Mouse (Mus musculus): ENCODE results near the gene Lgi4.
A peak's percentile ranks its signal among the peaks of the same experiment; 100 is the strongest.

Lgi4 gene

DNA sequence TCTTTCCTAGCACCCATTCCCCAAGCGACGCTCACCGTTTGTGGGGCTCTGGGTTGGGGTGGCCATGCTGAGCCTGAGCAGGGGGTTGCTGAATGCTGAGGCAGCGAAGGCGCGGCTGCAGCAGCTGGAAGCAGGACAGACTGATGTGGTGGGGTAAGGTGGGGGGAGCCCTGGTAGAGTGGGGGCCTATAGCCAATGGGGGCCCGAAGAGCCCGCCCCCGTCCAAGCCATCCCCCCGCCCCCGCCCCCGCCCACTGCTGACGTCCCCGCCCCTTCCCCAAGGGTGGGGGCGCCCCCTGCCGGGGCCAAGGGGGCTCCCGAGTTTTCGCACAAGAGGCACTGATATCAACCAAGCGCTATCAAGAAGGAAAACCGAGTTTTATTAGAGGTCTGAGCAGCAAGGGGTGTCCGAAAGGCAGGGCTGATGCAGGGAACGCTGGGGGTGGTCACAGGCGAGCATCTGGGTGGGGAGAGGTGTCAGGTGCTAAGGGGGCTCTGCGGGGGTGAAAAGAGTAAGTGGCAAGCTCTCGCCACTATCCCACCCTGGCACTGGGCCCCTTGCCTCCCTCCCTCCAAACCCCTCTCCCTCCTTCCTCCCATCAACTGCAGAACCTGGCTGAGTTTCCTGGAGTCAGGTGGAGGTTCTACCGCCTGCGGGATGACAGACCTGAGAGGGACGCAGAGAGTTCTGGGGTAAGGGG is 7.7 kb upstream of the Lgi4 start, which contains the start of gene Fxyd7:
Gene Fxyd7, minus strand, starts transcription at position 147 of the 701 bp plus-strand sequence.
- no peak for DNase-seq (ENCODE audit: extremely low spot score)

DNA sequence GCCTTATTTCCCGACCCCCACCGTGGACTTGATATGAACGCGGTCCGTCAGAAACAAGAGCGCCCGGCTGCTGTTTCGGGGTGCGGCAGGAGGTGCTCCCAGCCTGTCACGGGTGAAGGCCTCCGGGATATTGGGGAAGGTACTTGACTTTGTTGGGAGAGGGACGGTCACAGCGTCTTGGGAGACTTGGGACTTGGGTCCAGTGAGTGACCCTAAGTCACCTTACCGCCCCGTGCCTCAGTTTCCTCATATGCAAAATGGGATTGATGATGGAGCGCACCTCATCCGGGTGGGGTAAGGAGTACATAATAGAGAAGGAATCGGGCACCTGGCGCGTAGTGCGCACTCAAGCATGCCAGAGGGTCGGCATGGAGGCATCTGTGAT is 6.9 kb upstream of the Lgi4 start:
- no peak for DNase-seq (ENCODE audit: extremely low spot score)

DNA sequence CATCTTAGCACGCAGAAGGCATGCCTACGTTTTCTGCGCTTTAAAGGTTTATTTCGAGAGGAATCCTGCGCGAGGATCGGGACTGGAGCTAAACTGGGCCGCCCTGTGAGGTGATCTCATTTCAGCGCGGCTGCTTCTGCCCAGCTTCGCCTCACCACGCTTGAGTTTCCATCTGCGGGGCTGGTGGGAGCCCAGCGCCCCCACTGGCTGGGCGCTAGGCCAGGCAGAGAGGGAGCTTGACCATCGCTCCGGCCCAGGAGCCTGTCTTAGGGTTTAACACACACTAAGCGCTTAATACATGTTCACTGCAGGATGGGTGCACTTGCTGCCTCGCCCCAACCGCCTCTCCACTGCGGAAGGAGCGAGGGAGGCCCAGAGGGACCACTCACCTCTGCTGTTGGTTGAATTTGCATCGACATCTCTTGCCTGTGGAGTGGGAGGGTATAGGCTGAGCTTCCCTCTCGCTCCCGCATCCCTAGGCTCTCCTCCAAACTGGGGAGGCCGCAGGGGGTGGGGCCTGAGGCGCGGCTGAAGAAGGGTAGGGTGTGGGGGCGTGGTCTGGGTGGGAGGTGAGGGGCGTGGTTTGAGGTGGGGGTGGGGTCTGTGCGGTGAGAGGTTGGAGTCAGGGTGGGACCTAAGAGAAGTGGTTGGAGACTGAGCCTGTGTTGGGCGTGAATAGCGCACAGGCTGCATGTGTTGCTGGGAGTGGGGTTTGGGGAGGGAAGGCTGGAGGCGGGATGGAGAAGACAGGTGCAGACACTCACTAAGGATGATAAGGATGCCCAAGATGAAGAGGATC is 6.3 kb upstream of the Lgi4 start:
- DNase-seq (ENCODE audit: extremely low spot score), result peak; percentile 58

DNA sequence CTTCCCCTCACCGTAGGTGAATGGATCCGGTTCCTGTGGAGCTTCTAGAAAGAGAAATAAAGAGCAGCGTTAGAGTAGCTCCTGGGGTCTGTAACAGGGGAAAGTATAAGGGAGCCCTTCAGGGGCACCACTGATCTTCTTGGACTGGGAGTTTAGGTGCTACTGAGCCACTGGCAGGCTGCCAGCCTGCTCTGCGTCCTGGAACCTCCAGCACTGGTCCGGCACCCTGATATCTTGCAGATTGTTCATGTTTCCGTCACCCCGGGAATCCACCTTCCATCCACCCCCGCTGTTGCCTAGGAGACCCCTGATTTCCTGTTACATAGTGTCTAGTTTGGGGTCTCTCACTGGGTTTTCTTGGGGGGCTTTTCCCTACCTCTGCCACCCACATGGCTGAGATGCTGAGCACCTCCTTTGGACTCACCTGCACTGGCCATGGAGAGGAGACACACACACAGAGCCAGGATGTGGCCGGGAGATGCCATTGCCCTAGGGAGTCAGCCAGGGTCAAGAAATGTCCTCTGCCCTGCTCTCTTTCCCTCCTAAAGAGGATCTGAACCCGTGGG is 5.2 kb upstream of the Lgi4 start:
- DNase-seq (ENCODE audit: extremely low spot score), result no peak

DNA sequence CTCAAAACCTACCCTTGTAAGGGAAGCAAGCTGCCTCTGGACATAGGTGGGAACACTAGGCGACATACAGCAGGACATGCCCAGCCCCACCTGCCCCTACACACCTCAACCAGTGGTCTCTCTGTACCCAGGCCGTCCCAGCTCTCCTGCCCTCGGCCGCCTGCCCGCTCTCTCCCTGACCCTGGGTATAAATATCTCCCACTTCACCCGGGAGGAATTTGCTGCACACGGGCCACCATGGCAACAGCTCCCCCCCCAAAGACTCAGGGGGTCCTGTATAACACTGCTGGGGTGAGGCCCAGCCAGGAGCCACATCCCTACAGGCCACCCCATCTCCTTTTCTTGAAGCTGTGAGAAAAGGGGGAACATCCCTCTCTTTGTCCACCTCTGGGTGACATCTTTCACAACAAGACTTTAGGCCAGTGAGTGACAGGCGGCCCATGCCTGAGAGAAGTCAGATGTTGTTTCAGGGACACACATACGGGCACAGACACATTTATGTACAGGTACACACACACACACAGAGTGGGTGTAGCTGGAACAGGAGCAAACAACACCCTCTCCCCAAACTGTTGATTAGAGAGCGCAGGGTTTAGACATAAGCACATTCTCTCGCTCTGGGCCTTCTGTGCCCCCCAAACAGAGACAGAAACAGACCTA is 4.4 kb upstream of the Lgi4 start:
- DNase-seq (ENCODE audit: extremely low spot score), result no peak

DNA sequence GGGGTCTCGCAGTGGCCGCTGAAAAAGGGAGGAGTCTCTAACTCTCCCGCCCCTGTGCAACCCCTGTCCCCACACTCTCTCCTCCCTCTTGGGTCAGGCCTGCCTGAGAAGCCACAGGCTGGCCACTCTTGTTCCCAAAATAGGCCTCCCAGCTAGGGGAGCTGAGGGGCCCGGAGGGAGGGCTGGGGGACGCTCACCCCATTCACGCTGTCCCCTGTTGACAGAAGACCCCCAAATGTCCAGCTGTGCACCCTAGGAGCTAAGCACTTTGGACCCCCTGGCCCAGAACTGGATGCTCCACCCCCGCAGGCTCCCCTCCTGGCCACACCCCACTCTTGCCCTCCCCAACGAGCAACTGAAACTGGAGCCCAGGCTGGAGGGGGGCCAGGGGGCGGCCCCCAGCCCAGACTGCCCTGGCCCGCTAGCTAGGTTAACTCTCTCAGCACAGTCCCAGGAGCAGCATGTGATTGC is 3.8 kb upstream of the Lgi4 start:
- DNase-seq (ENCODE audit: extremely low spot score), result peak; percentile 47

DNA sequence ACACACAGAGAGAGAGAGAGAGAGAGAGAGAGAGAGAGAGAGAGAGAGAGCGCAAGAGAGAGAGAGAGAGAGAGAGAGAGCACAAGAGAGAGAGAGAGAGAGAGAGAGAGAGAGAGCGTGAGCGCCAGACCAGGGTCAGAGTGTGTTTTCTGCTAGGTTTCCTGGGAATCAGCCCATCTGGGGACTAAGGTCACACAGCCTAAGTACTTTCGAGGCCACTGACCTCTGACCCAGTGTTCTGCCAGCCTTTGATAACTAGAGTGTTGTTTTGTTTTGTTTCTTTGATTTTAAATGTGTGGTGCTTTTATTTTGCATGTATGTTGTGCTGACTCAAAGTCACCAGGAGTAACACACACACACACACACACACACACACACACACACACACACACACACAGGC is 3.3 kb upstream of the Lgi4 start:
- DNase-seq (ENCODE audit: extremely low spot score), result no peak

DNA sequence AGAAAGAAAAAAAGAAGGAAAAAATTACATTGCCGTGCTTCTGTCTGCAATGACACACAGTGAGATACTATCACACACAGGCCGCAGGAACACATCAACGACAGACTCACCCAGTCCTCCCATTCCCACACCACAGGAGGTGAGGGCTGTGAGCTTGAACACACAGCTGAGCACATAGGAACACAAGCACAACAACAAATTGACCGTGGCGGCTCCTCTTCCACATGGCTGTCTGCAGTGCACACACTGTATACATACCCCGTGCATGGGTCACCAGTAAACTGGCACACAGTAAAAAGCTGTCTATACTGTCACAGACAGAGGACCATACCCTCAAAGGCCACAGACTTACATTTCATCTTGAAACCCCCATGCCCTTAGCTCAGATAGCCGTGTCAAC is 2.7 kb upstream of the Lgi4 start:
- no peak for DNase-seq (ENCODE audit: extremely low spot score)

DNA sequence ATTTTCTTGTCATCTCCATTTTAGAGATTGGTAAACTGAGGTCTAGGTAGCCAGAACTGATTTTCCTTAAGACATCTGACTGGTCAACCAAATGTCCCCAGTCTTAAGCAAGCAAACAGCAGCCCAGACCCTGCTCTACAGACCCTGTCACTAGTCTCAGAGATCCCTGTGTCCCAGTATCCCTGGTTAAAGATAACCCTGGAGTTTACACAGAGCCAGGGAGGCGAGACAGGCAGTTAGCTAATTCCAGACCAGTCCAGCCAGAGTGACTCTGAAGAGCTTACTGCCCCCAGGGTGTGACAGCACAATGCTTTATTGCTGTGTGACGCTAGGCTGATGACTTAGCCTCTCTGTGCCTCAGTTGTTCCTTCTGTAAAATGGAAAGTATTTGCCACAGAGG is 2.1 kb upstream of the Lgi4 start, which contains the start of gene Fxyd1:
Gene Fxyd1, minus strand, starts transcription at position 129 of the 400 bp plus-strand sequence.
- DNase-seq (ENCODE audit: extremely low spot score), result no peak

DNA sequence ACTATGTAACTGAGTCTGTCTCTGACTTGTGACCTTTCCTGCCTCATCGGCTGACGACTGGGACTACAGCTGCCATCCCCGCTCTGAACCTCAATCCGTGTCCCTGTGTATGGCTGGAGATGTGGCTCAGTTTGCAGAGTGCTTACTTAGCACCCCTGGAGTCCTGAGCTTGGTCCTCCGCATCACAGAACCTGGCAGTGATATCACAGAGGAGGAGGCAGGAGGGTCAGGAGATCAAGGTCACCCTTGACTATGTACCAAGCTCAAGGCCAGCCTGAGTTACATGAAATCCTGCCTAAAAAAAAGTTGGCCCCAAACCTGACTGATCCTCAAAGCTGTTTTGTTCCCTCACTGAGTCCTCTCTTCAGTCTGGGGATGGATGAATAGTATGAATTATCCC is 1.4 kb upstream of the Lgi4 start:
- no peak for DNase-seq (ENCODE audit: extremely low spot score)

DNA sequence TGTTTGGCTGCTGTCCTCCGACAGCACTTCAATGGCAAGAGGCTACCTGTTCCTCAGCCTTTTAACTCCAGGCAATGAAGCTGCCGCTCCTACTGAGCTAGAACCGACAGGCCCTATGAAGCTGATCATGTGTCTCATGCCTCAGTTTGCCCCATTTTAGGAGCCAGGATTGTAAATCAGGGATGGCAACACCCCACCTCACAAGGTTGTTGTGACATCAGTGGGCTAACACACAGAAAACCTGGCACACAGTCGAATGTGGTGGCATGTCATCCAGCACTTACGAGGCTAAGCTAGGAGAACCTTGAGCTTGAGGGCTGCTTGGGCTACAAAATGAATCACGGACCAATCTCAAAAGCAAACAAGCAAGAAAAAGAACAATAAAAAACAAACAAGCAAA is 931 bp upstream of the Lgi4 start:
- no peak for DNase-seq (ENCODE audit: extremely low spot score)

DNA sequence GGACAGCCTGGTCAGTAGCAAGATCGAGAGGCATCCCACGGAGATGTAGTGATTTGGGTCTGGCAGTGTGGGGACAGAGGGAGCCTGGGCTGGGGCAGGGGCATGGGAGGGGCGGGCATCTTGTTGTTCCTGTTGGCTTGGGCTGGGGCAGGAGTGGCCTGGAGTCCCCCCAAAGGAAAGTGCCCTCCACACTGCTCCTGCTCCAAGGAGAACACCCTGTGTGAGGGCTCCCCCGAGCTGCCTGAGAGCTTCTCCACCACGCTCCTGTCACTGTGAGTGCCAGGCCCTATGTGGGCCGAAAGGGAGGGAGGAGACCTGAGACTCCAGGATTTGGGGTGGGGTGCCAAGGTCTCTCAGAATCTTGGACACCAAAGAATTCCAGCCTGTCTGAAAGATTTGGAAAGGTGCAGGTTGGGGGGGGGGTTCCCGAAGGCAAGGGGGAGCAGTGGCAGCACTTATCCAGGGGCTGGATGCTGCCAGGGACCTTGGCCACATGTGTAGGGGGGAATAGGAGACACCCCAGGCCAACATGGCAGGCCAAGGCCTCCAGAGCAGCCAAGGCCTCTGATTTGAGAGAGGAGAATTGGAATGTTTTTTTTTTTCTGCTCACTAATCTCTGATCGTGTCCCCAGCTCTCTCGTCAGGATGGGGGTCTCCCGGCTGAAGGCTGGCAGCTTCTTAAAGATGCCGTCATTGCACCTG is 928 bp downstream of the Lgi4 start:
- DNase-seq (ENCODE audit: extremely low spot score), result no peak

DNA sequence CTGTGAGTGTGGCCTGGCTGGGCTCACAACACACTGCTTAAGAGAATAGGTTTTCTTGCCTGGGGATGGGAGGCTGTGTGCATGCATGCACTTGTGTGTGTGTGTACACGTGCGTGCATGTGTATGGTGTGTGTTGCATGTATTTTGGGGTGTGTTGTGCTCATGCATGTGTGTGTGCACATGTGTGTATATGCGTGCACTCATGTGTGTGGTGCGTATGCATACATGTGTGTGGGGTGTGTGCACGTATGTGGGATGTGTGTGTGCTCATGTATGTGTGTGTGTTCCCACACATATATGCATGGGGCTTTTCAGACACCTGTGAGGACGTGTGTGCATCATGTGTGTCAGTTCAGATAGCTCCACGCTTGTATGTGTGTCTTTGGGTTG is 1.5 kb downstream of the Lgi4 start:
- DNase-seq (ENCODE audit: extremely low spot score), result no peak

DNA sequence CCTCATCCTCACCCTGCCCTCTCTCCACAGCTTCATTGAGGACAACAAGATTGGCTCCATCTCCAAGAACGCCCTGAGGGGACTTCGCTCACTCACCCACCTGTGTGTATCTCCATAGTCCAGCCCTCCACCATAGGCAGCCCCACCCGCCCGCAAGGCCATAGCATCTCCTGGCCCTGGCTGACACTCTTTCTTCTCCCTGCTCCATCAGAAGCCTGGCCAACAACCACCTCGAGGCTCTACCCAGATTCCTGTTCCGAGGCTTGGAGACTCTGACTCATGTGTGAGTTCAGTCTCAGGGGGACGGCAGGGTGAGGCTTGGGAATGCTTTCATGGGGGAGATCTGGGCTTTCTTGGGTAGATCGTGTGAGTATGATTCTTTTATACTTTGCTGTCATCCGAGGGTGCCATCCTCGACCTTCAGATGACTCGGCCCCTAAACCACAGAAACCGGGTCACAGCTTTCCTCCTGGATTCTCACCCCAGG is 4.0 kb downstream of the Lgi4 start:
- no peak for DNase-seq (ENCODE audit: extremely low spot score)

DNA sequence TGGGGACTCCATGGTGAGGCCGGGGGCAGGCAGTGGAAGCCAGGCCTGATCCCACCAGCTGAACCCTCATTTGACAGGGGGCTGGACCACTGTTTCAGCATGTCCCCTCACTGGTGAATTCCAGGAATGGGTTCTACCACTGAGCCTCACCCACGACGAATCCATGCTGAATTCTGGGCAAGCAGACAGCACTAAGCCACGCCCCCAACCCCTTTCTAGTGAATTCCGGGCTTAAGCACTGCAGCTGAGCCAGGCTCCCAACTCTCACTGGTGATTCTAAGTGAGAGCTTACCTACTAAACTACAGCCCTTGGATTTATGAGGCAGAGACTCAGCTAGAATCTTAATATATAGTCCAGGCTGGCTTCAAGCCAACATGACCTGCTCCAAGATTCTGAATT is 8.7 kb downstream of the Lgi4 start:
- DNase-seq (ENCODE audit: extremely low spot score), result no peak

DNA sequence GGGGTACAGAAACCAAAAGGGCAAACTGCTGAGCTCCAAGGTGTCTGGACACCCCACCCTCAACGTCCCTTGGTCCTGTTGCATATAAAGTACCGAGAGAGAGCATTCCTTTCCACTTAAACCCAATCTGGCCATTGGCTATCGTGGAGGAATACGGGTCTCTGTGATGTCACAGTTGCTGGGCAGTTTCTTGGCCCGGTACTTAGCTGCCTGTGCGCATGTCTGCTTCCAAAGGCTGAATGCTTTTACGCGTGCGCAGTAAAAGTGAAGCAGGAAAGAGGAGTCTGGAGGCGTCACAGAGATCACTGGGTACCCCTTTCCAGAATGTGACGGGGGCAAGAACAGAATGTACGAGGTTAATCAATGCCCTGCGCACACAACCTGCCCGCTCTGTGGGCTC is 10.3 kb downstream of the Lgi4 start:
- no peak for DNase-seq (ENCODE audit: extremely low spot score)

DNA sequence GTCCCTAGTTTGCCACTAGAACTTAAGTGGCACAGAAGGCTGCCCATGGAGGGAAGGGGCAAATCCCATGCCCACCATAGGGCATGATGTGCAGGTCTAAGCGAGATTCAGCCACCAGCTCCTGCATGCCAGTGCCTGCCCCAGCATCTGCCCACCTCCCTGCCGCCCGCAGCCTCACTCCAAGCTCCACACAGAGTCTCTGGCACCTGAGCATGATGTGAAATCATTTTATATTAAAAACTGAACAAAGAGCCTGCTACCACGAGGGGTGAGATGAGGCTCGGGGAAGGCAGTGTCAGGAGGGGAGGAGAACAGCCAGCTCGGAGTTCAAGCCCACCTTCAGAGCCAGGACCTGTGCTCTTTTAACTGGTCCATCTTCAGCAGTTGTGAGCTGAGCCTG is 11.2 kb downstream of the Lgi4 start:
- DNase-seq (ENCODE audit: extremely low spot score), result no peak

DNA sequence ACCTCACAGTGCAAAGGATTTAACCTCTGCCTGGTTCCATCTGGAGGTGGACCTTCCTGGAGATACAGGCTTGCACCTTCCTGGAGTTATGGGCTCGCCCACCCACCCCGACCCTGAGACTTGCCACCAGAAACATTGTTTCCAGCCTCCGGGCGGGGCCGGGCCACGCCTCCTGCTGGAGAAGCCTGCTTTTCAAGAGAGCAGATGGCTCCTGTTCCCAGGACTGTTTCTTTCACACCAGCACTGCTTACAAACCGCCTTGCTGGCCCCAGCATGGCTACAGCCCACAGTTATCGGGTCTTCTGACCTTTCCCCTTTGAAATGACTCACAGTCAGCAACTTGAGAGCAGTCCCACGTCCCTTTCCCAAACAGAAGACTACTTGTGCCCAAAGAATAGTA is 13.2 kb downstream of the Lgi4 start:
- DNase-seq (ENCODE audit: extremely low spot score), result no peak

DNA sequence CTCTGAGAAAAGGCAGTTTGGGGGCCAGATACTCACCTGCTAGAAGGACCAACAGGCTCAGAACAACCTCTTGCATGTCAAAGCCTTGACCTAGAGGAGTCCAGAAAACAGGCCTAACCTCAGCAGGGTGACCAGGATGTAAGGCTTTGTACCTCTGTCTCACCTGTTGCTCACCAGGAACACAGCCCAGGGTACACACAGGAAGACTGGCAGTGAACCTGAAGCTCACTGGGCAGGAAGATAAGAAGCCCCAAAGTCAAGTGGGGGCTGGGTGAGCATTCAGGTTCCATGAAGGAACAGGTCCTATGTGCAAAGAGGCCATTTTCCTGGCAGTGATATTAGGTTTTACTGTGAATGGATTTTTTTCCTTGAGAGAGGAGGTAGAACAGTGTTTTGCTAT is 14.4 kb downstream of the Lgi4 start:
- DNase-seq (ENCODE audit: extremely low spot score), result no peak

DNA sequence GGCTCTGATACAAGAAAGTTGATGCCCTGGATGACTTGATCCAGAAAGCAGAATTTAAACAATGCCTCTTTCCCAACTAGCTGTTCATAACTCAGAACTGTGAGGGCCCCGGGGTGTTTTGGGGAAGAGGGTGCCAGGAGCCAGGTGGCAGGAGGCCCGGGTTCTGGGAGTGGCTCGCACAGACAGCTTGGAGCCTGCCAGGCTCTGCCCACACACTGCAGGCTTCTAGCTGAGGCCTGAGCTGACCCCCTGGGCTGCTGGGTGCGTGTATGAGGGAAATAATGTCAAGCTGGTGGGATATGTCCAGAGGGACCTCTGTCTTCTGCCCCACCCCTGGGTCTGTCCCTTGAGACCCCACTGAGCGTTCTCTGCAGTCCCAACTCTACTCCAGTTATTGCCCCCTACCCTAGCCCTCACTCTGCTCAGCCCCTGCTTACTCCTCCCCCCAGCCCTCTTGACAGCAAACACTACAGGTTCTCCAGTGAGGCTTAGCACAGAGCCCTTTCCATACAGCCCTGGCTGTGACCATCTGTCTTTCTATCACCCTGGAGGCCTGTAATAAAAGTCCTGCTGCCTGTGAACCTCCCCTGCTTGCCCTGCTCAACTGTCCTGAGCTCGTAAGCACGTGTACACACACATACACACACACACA is 15.0 kb downstream of the Lgi4 start:
- no peak for DNase-seq (ENCODE audit: extremely low spot score)

DNA sequence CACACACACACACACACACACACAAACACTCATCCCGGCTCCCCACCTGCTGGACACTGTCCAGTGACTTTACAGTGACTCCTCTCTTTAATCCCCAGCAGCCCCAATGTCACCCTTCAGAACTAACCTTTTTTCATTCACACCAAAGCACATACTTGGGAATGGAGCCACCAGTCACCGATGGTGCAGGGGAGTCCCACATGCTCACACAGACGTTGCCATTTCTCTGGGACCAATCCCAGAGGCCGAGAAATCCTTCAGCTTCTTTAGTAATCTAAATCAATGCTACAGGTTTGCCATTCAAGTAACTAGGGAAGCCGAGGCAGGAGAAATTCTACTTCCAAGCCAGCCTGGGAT is 15.5 kb downstream of the Lgi4 start:
- no peak for DNase-seq (ENCODE audit: extremely low spot score)
